Mouse (Mus musculus): Measurements from ENCODE around the gene Vps13d. TPM values are rescaled to one million over a fixed set of nuclear protein-coding genes. Genes with fewer than 3 reads are reported as not detected.

Gene Vps13d
- polyA plus RNA-seq, 1 experiment from 2014 or later, result 8.5 TPM

- no peak overlapping the region for H3K27ac ChIP-seq (ENCODE audit: low read depth)
- H3K36me3 ChIP-seq (ENCODE audit: insufficient read depth), result peaks cover 60% of the 10 kb centered on the region
- H3K27me3 ChIP-seq (ENCODE audit: insufficient read depth, low read length), result no peaks in the 10 kb centered on the region
- no peak overlapping the region for H3K4me3 ChIP-seq (ENCODE audit: low read depth, low read length)
- no peaks in the 10 kb centered on the region for H3K4me1 ChIP-seq (ENCODE audit: insufficient read depth)
- 75% methylated on average over 4 of the region's 4 CpGs for WGBS
- no peaks in the 10 kb centered on the region for H3K9me3 ChIP-seq (ENCODE audit: low read depth, low read length)
- ATAC-seq (ENCODE audit: insufficient read depth) (no peak), DNase-seq (no peak)
- no peak for TF ChIP-seq CTCF (IDR thresholded peaks at IDR 0.05; ENCODE audit: low read depth)
- no peak overlapping the region for H3K9ac ChIP-seq
- no peak overlapping the region for H3K4me2 ChIP-seq
Measured at GRCm38 (mm10) chr4:145086509-145086908, 108.3 kb downstream of the Vps13d start.

DNA sequence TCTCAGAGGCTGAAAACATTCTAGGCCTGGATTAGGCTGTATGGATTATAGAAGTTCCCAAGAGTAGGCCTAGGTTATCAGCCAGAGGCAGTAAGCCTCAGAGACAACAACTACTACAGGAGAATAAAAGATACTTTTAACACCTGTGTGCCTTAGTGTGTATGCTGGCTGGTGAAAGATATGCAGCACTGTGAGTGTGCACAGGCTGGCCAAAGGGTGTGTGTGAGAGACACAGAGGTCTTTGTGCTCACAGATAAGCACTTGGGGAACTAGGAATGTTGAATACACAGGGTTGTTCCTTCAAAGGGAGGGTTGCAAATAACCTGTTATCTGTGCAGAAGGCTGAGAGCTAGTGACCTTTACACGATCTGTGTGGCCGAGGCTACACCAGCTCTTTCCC lies 115.5 kb downstream of the Vps13d start:
- DNase-seq (no peak), ATAC-seq (ENCODE audit: insufficient read depth) (no peak)
- Histone ChIP-seq H3K9ac (no peak overlapping the region), H3K4me2 (no peak overlapping the region), H3K27ac (ENCODE audit: low read depth) (no peak overlapping the region), H3K4me1 (ENCODE audit: insufficient read depth) (no peaks in the 10 kb centered on the region), H3K9me3 (ENCODE audit: low read depth, low read length) (no peaks in the 10 kb centered on the region), H3K36me3 (ENCODE audit: insufficient read depth) (peaks cover 44% of the 10 kb centered on the region), H3K4me3 (ENCODE audit: low read depth, low read length) (no peak overlapping the region), H3K27me3 (ENCODE audit: insufficient read depth, low read length) (no peaks in the 10 kb centered on the region)
- TF ChIP-seq CTCF (IDR thresholded peaks at IDR 0.05; ENCODE audit: low read depth), result no peak
- 45% methylated on average over 2 of the region's 2 CpGs for WGBS

DNA sequence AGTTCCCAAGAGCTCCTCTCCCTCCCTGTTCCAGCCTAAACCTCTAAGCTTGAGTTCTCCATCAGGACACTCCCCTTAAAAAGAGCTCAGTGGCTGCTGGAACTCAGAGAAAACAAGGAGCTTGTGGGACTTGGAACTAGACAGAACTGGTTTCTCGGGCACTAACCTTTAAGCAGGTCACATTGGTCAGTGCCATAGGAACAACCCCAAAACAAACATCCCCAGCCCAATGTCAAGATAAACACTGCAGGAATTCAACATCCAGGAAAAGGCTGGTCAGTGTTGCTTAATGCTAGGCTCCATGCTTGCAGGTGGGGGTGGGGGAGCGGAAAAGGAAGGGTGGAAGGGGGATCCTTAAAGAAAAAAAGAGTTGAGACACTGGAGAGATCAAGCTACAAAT lies 120.5 kb downstream of the Vps13d start:
- Histone ChIP-seq H3K9ac (no peak overlapping the region), H3K9me3 (ENCODE audit: low read depth, low read length) (no peaks in the 10 kb centered on the region), H3K4me3 (ENCODE audit: low read depth, low read length) (no peak overlapping the region), H3K27me3 (ENCODE audit: insufficient read depth, low read length) (no peaks in the 10 kb centered on the region), H3K4me2 (no peak overlapping the region), H3K36me3 (ENCODE audit: insufficient read depth) (peaks cover 59% of the 10 kb centered on the region), H3K27ac (ENCODE audit: low read depth) (no peak overlapping the region), H3K4me1 (ENCODE audit: insufficient read depth) (no peaks in the 10 kb centered on the region)
- ATAC-seq (ENCODE audit: insufficient read depth) (no peak; the same call in 1 of the 2 replicates), DNase-seq (no peak)
- 59% methylated on average over 2 of the region's 2 CpGs for WGBS
- TF ChIP-seq CTCF (IDR thresholded peaks at IDR 0.05; ENCODE audit: low read depth), result no peak

GRCm38 (mm10) chr4:145073728-145074127 lies 121.1 kb downstream of the Vps13d start:
- 94% methylated on average over 7 of the region's 7 CpGs for WGBS
- Histone ChIP-seq H3K36me3 (ENCODE audit: insufficient read depth) (peaks cover 60% of the 10 kb centered on the region), H3K4me1 (ENCODE audit: insufficient read depth) (no peaks in the 10 kb centered on the region), H3K27ac (ENCODE audit: low read depth) (no peak overlapping the region), H3K27me3 (ENCODE audit: insufficient read depth, low read length) (no peaks in the 10 kb centered on the region), H3K9me3 (ENCODE audit: low read depth, low read length) (no peaks in the 10 kb centered on the region), H3K9ac (no peak overlapping the region), H3K4me2 (no peak overlapping the region), H3K4me3 (ENCODE audit: low read depth, low read length) (no peak overlapping the region)
- no peak for ATAC-seq (ENCODE audit: insufficient read depth)
- DNase-seq, result no peak
- TF ChIP-seq CTCF (IDR thresholded peaks at IDR 0.05; ENCODE audit: low read depth), result no peak

- H3K27ac ChIP-seq (ENCODE audit: low read depth), result no peak overlapping the region
- no peaks in the 10 kb centered on the region for H3K4me1 ChIP-seq (ENCODE audit: insufficient read depth)
- no peak for DNase-seq
- no peak for ATAC-seq (ENCODE audit: insufficient read depth)
- no peak overlapping the region for H3K9ac ChIP-seq
- no peaks in the 10 kb centered on the region for H3K9me3 ChIP-seq (ENCODE audit: low read depth, low read length)
- no peak for TF ChIP-seq CTCF (IDR thresholded peaks at IDR 0.05; ENCODE audit: low read depth)
- 61% methylated on average over 7 of the region's 7 CpGs for WGBS
- H3K4me3 ChIP-seq (ENCODE audit: low read depth, low read length), result no peak overlapping the region
- H3K36me3 ChIP-seq (ENCODE audit: insufficient read depth), result peaks cover 56% of the 10 kb centered on the region
- no peak overlapping the region for H3K4me2 ChIP-seq
- no peaks in the 10 kb centered on the region for H3K27me3 ChIP-seq (ENCODE audit: insufficient read depth, low read length)
Measured at GRCm38 (mm10) chr4:145071942-145072341, 122.9 kb downstream of the Vps13d start.

- no peak overlapping the region for H3K4me3 ChIP-seq (ENCODE audit: low read depth, low read length)
- H3K9ac ChIP-seq, result no peak overlapping the region
- H3K27ac ChIP-seq (ENCODE audit: low read depth), result no peak overlapping the region
- ATAC-seq (ENCODE audit: insufficient read depth) (no peak), DNase-seq (no peak)
- TF ChIP-seq CTCF (IDR thresholded peaks at IDR 0.05; ENCODE audit: low read depth), result no peak
- no peaks in the 10 kb centered on the region for H3K9me3 ChIP-seq (ENCODE audit: low read depth, low read length)
- no peaks in the 10 kb centered on the region for H3K4me1 ChIP-seq (ENCODE audit: insufficient read depth)
- 60% methylated on average over 6 of the region's 6 CpGs for WGBS
- H3K36me3 ChIP-seq (ENCODE audit: insufficient read depth), result peaks cover 67% of the 10 kb centered on the region
- no peak overlapping the region for H3K4me2 ChIP-seq
- H3K27me3 ChIP-seq (ENCODE audit: insufficient read depth, low read length), result no peaks in the 10 kb centered on the region
Measured at GRCm38 (mm10) chr4:145067019-145067680, 127.7 kb downstream of the Vps13d start.

- WGBS, result 70% methylated on average over 7 of the region's 7 CpGs
- no peaks in the 10 kb centered on the region for H3K27me3 ChIP-seq (ENCODE audit: insufficient read depth, low read length)
- H3K9ac ChIP-seq, result no peak overlapping the region
- H3K9me3 ChIP-seq (ENCODE audit: low read depth, low read length), result no peaks in the 10 kb centered on the region
- H3K4me2 ChIP-seq, result no peak overlapping the region
- no peak for TF ChIP-seq CTCF (IDR thresholded peaks at IDR 0.05; ENCODE audit: low read depth)
- no peak overlapping the region for H3K4me3 ChIP-seq (ENCODE audit: low read depth, low read length)
- no peak for ATAC-seq (ENCODE audit: insufficient read depth)
- peaks cover 65% of the 10 kb centered on the region for H3K36me3 ChIP-seq (ENCODE audit: insufficient read depth)
- H3K4me1 ChIP-seq (ENCODE audit: insufficient read depth), result no peaks in the 10 kb centered on the region
- no peak overlapping the region for H3K27ac ChIP-seq (ENCODE audit: low read depth)
- DNase-seq, result no peak
Measured at GRCm38 (mm10) chr4:145066336-145067018, 128.3 kb downstream of the Vps13d start.
